Comparison of ENCODE assay signal across 9 mouse cellular contexts in the genomic region with DNA sequence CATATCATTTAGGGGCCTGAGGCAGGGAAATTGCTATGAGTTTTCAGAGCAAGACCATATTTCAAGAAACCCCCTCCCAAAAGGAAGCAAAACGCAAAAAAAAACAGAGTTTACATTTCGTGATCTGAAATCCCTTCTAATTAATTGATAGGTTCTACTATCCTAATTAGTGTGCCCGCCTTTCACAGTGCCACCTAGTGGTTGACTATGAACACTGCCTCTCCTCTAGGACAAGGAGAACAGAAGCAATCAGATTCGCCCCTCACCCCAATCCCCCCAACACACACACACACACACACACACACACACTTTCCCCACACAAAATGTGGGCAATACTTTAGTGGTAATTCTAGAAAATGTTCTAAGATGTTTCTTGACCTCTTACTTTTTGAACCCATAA. TPM values are rescaled to one million over a fixed set of nuclear protein-coding genes. Genes with fewer than 3 reads are reported as not detected.
DNase-seq lines count a peak whose midpoint lies in the region; ATAC-seq and TF ChIP-seq lines count a peak whose summit lies in the region.
"Had no signal": no experiment of that assay in that cellular context is flagged by ENCODE, and none has a peak within 500 bp of the region (broad histone marks: within the 10 kb centered on the region; RNA-seq: fewer than 3 reads in every experiment).

No protein-coding gene starts in this region.

- no peak overlapping the region for H3K27ac ChIP-seq in intestine, postnatal 0 days (ENCODE audit: low read depth, low read length)
- no peak overlapping the region for H3K27ac ChIP-seq in intestine, embryonic 15.5 days
- H3K27ac ChIP-seq in MEL (ENCODE audit: control insufficient read depth, low read depth, low read length), result no peak overlapping the region
- H3K27ac ChIP-seq in embryonic facial prominence, embryonic 10.5 days (replicated peaks), result no peak overlapping the region
- H3K27ac ChIP-seq: embryonic facial prominence, embryonic 15.5 days; limb, embryonic 15.5 days had no signal

- H3K79me2 ChIP-seq in C2C12 (ENCODE audit: control insufficient read depth, insufficient read depth), result no peaks in the 10 kb centered on the region
- H3K79me2 ChIP-seq in MEL (ENCODE audit: control insufficient read depth, insufficient read depth, low read length, poor library complexity), result no peaks in the 10 kb centered on the region

- H3ac ChIP-seq in C2C12 (ENCODE audit: control insufficient read depth, insufficient read length, low read depth), result no peak overlapping the region

- H3K79me3 ChIP-seq in C2C12 (ENCODE audit: low read depth), result no peaks in the 10 kb centered on the region

- peak; percentile 49 for DNase-seq in MEL (ENCODE audit: low read depth, low spot score)
- peak; percentile 40 for DNase-seq in embryonic facial prominence, embryonic 10.5 days (ENCODE audit: low spot score)
- peak; percentile 29 for DNase-seq in lung, adult 2 months
- DNase-seq in thymus, postnatal 4 days, result peak; percentile 68

- TF ChIP-seq POLR2A in MEL (IDR thresholded peaks at IDR 0.05; ENCODE audit: control insufficient read depth in 1 of 2, insufficient read depth in 1 of 2, low read depth in 1 of 2, low read length in 2 of 2, poor library complexity in 1 of 2), result no peak
- TF ChIP-seq POLR2A in lung, adult 2 months (IDR thresholded peaks at IDR 0.05; ENCODE audit: borderline replicate concordance, extremely low read depth, low read depth, low read length), result no peak

- H3K27me3 ChIP-seq in intestine, postnatal 0 days (replicated peaks; ENCODE audit: control insufficient read depth, insufficient read depth, low read length), result no peaks in the 10 kb centered on the region
- H3K27me3 ChIP-seq in intestine, embryonic 15.5 days (replicated peaks), result no peaks in the 10 kb centered on the region
- H3K27me3 ChIP-seq in C2C12 (ENCODE audit: control insufficient read depth, insufficient read depth, insufficient read length) (no peaks in the 10 kb centered on the region), MEL (ENCODE audit: control insufficient read depth in 1 of 2, insufficient read depth in 2 of 2, low read length in 2 of 2) (no peaks in the 10 kb centered on the region)
- H3K27me3 ChIP-seq in embryonic facial prominence, embryonic 10.5 days (replicated peaks; ENCODE audit: low read depth, poor library complexity, severe bottlenecking), result no peaks in the 10 kb centered on the region; the same call in 1 of the 2 replicates
- H3K27me3 ChIP-seq: embryonic facial prominence, embryonic 15.5 days had no signal

- peak; percentile 23 for TF ChIP-seq RAD21 in MEL (IDR thresholded peaks at IDR 0.05; ENCODE audit: low read depth, low read length)

- H3K9ac ChIP-seq in intestine, postnatal 0 days (ENCODE audit: low read depth, low read length), result no peak overlapping the region
- no peak overlapping the region for H3K9ac ChIP-seq in intestine, embryonic 15.5 days
- H3K9ac ChIP-seq in MEL (ENCODE audit: control insufficient read depth, low read depth, low read length, poor library complexity, severe bottlenecking), result no peak overlapping the region
- H3K9ac ChIP-seq: embryonic facial prominence, embryonic 15.5 days; limb, embryonic 15.5 days had no signal

- H3K4me2 ChIP-seq in intestine, postnatal 0 days (replicated peaks; ENCODE audit: low read depth), result no peak overlapping the region
- H3K4me2 ChIP-seq in intestine, embryonic 15.5 days (replicated peaks), result no peak overlapping the region
- H3K4me2 ChIP-seq: embryonic facial prominence, embryonic 15.5 days; limb, embryonic 15.5 days had no signal

- peak; percentile 85 for TF ChIP-seq CTCF in intestine, postnatal 0 days (IDR thresholded peaks at IDR 0.05; ENCODE audit: low read depth)
- peak; percentile 7 for TF ChIP-seq CTCF in C2C12 (IDR thresholded peaks at IDR 0.05; ENCODE audit: control insufficient read depth, insufficient read depth, insufficient read length)
- TF ChIP-seq CTCF in MEL (IDR thresholded peaks at IDR 0.05 in 2 of 3, conservative IDR thresholded peaks at IDR 0.05 in 1 of 3; ENCODE audit: control insufficient read depth in 1 of 3, insufficient read depth in 1 of 3, low read depth in 2 of 3, low read length in 3 of 3, poor library complexity in 1 of 3, severe bottlenecking in 1 of 3), result peak; percentile 69 to 72 (median 71)
- TF ChIP-seq CTCF in lung, adult 2 months (IDR thresholded peaks at IDR 0.05; ENCODE audit: insufficient read depth, low read length), result peak; percentile 60

- no peak for TF ChIP-seq EP300 in MEL (IDR thresholded peaks at IDR 0.05; ENCODE audit: low read depth in 1 of 2, low read length in 2 of 2)

- WGBS in intestine, postnatal 0 days, result 6% methylated on average over 4 of the region's 4 CpGs
- WGBS in intestine, embryonic 15.5 days, result 9% methylated on average over 4 of the region's 4 CpGs
- 11% methylated on average over 4 of the region's 4 CpGs for WGBS in embryonic facial prominence, embryonic 10.5 days
- 2% methylated on average over 4 of the region's 4 CpGs for WGBS in lung, adult 2 months

- no peak for ATAC-seq in intestine, postnatal 0 days
- no peak for ATAC-seq in intestine, embryonic 15.5 days

- no peak overlapping the region for H3K4me3 ChIP-seq in intestine, postnatal 0 days (ENCODE audit: low read depth, low read length)
- no peak overlapping the region for H3K4me3 ChIP-seq in intestine, embryonic 15.5 days (replicated peaks)
- H3K4me3 ChIP-seq in C2C12 (ENCODE audit: insufficient read depth, poor library complexity, severe bottlenecking) (no peak overlapping the region), MEL (ENCODE audit: control insufficient read depth in 1 of 2, insufficient read depth in 1 of 2, low read depth in 2 of 2, low read length in 2 of 2) (no peak overlapping the region)
- H3K4me3 ChIP-seq in embryonic facial prominence, embryonic 10.5 days, result no peak overlapping the region
- no peak overlapping the region for H3K4me3 ChIP-seq in lung, adult 2 months (replicated peaks; ENCODE audit: extremely low read depth, low read depth, low read length)
- H3K4me3 ChIP-seq: embryonic facial prominence, embryonic 15.5 days; limb, embryonic 15.5 days had no signal

- no peaks in the 10 kb centered on the region for H3K4me1 ChIP-seq in intestine, postnatal 0 days (replicated peaks; ENCODE audit: control insufficient read depth, insufficient read depth, low read length)
- H3K4me1 ChIP-seq in intestine, embryonic 15.5 days (replicated peaks), result 0 out of 2 replicates have a peak, but pooled peaks cover 4% of the 10 kb centered on the region
- peaks cover 2 to 8% of the 10 kb centered on the region in 2 experiments; a peak in 2 of 4 replicates for H3K4me1 ChIP-seq in MEL (ENCODE audit: control insufficient read depth in 1 of 2, insufficient read depth in 2 of 2, low read length in 2 of 2)
- H3K4me1 ChIP-seq in embryonic facial prominence, embryonic 10.5 days, result peaks cover 6% of the 10 kb centered on the region; the same call in 1 of the 2 replicates
- no peaks in the 10 kb centered on the region for H3K4me1 ChIP-seq in lung, adult 2 months (ENCODE audit: control insufficient read depth, insufficient read depth, low read length)
- H3K4me1 ChIP-seq: embryonic facial prominence, embryonic 15.5 days had no signal

- no peaks in the 10 kb centered on the region for H3K36me3 ChIP-seq in intestine, postnatal 0 days (ENCODE audit: control insufficient read depth, insufficient read depth)
- H3K36me3 ChIP-seq in intestine, embryonic 15.5 days, result no peaks in the 10 kb centered on the region
- H3K36me3 ChIP-seq in C2C12 (ENCODE audit: control insufficient read depth, insufficient read depth) (no peaks in the 10 kb centered on the region), MEL (ENCODE audit: control insufficient read depth in 1 of 2, insufficient read depth in 2 of 2, low read length in 2 of 2) (no peaks in the 10 kb centered on the region; a peak in 1 of 4 replicates)
- H3K36me3 ChIP-seq in embryonic facial prominence, embryonic 10.5 days (replicated peaks), result no peaks in the 10 kb centered on the region
- H3K36me3 ChIP-seq: embryonic facial prominence, embryonic 15.5 days; limb, embryonic 15.5 days had no signal

- no peaks in the 10 kb centered on the region for H3K9me3 ChIP-seq in intestine, postnatal 0 days (ENCODE audit: control insufficient read depth)
- no peaks in the 10 kb centered on the region for H3K9me3 ChIP-seq in intestine, embryonic 15.5 days
- H3K9me3 ChIP-seq in MEL (replicated peaks; ENCODE audit: insufficient read depth, low read length), result no peaks in the 10 kb centered on the region
- H3K9me3 ChIP-seq in embryonic facial prominence, embryonic 10.5 days, result no peaks in the 10 kb centered on the region
- H3K9me3 ChIP-seq: embryonic facial prominence, embryonic 15.5 days; limb, embryonic 15.5 days had no signal

TF ChIP-seq in C2C12, 6 proteins besides CTCF, POLR2A, EP300 and RAD21 (continues in another document):
- TF ChIP-seq MAX (IDR thresholded peaks at IDR 0.05) (no peak), MYOD1 (IDR thresholded peaks at IDR 0.05; ENCODE audit: control insufficient read depth, insufficient read length, low read depth) (no peak), FOSL1 (IDR thresholded peaks at IDR 0.05; ENCODE audit: insufficient read depth, low read length, poor library complexity, severe bottlenecking) (no peak)

TF ChIP-seq in MEL, 35 proteins besides CTCF, POLR2A, EP300 and RAD21:
- TF ChIP-seq ZNF384 (IDR thresholded peaks at IDR 0.05; ENCODE audit: low read depth, low read length) (no peak), USF1 (IDR thresholded peaks at IDR 0.05; ENCODE audit: low read depth, low read length) (no peak), SMC3 (IDR thresholded peaks at IDR 0.05; ENCODE audit: low read depth, low read length) (peak; percentile 60)

RNA-seq across cellular contexts. Expression of a gene that starts 9.2 kb away (rescaled TPM):
- polyA plus RNA-seq in intestine, postnatal 0 days (2015; fragmentation: Nextera tagmentation; extraction: Ambion mirVana), result 7.2 and 8.2 TPM in 2 replicates
- polyA plus RNA-seq in intestine, embryonic 15.5 days (2015; fragmentation: Nextera tagmentation; extraction: Ambion mirVana), result 13.9 and 17.0 TPM in 2 replicates
- polyA plus RNA-seq in C2C12 (2012; fragmentation: generic; extraction: Trizol) (19.6 TPM), MEL (2012; ENCODE audit: insufficient read depth in 1 of 2, insufficient read length in 2 of 2, low read depth in 1 of 2, low replicate concordance in 2 of 2, missing spikeins in 1 of 2) (10 to 100 TPM in 1 of 2 experiments, not detected in 1; 35.3 TPM)
- total RNA-seq in MEL (2012; rRNA removed), result 12.5 and 13.2 TPM in 2 replicates
- polyA plus RNA-seq in embryonic facial prominence, embryonic 10.5 days (2016; fragmentation: Nextera tagmentation; extraction: Ambion mirVana), result 17.2 and 17.7 TPM in 2 replicates
- 49.1 and 50.3 TPM in 2 replicates for polyA plus RNA-seq in lung, adult 2 months (2012; rRNA removed)

RNA-seq across cellular contexts. Expression of a gene that starts 25.4 kb away (rescaled TPM):
- 5.7 and 6.1 TPM in 2 replicates for polyA plus RNA-seq in intestine, postnatal 0 days (2015; fragmentation: Nextera tagmentation; extraction: Ambion mirVana)
- 8.5 and 9.3 TPM in 2 replicates for polyA plus RNA-seq in intestine, embryonic 15.5 days (2015; fragmentation: Nextera tagmentation; extraction: Ambion mirVana)
- polyA plus RNA-seq in C2C12 (2012; fragmentation: generic; extraction: Trizol) (19.4 TPM), MEL (2012; ENCODE audit: insufficient read depth in 1 of 2, insufficient read length in 2 of 2, low read depth in 1 of 2, low replicate concordance in 2 of 2, missing spikeins in 1 of 2) (10 to 100 TPM in 1 of 2 experiments, not detected in 1; 14.0 TPM)
- 2.8 and 3.1 TPM in 2 replicates for total RNA-seq in MEL (2012; rRNA removed)
- 8.6 and 9.0 TPM in 2 replicates for polyA plus RNA-seq in embryonic facial prominence, embryonic 10.5 days (2016; fragmentation: Nextera tagmentation; extraction: Ambion mirVana)
- polyA plus RNA-seq in lung, adult 2 months (2012; rRNA removed), result 39.9 and 40.4 TPM in 2 replicates

Comparison
In these comparisons a context has a peak if more than half of its experiments do, and no peak if none do; other contexts are left out.
1. CTCF ChIP-seq: peak in every context shown above with its lines; median percentile 85 in intestine, postnatal 0 days; 71 in MEL; 60 in lung, adult 2 months; 7 in C2C12.